Mouse (Mus musculus): Measurements from ENCODE around the gene Ddc. TPM values are rescaled to one million over a fixed set of nuclear protein-coding genes. Genes with fewer than 3 reads are reported as not detected.

The Ddc gene
- total RNA-seq, 1 experiment from 2014 or later: not detected

GRCm38 (mm10) chr11:11884533-11885245 lies 13.3 kb downstream of the Ddc start:
- ATAC-seq (replicated peaks in 1 of 2; ENCODE audit: insufficient read depth in 1 of 2, low FRiP score in 2 of 2, low TSS enrichment in 1 of 2, low read depth in 1 of 2, poor library complexity in 2 of 2, severe bottlenecking in 2 of 2): no peak

GRCm38 (mm10) chr11:11881783-11882155 lies 16.2 kb downstream of the Ddc start:
- ATAC-seq (replicated peaks in 1 of 2; ENCODE audit: insufficient read depth in 1 of 2, low FRiP score in 2 of 2, low TSS enrichment in 1 of 2, low read depth in 1 of 2, poor library complexity in 2 of 2, severe bottlenecking in 2 of 2): no peak

GRCm38 (mm10) chr11:11881026-11881782 lies 16.7 kb downstream of the Ddc start:
- no peak for ATAC-seq (replicated peaks in 1 of 2; ENCODE audit: insufficient read depth in 1 of 2, low FRiP score in 2 of 2, low TSS enrichment in 1 of 2, low read depth in 1 of 2, poor library complexity in 2 of 2, severe bottlenecking in 2 of 2)

GRCm38 (mm10) chr11:11880351-11880750 lies 17.6 kb downstream of the Ddc start:
- no peak for ATAC-seq (replicated peaks in 1 of 2; ENCODE audit: insufficient read depth in 1 of 2, low FRiP score in 2 of 2, low TSS enrichment in 1 of 2, low read depth in 1 of 2, poor library complexity in 2 of 2, severe bottlenecking in 2 of 2)

GRCm38 (mm10) chr11:11879699-11880002 lies 18.3 kb downstream of the Ddc start:
- ATAC-seq (replicated peaks in 1 of 2; ENCODE audit: insufficient read depth in 1 of 2, low FRiP score in 2 of 2, low TSS enrichment in 1 of 2, low read depth in 1 of 2, poor library complexity in 2 of 2, severe bottlenecking in 2 of 2): no peak

- peak; percentile 30 to 33; a peak in 1 of 4 replicates for ATAC-seq (replicated peaks in 1 of 2; ENCODE audit: insufficient read depth in 1 of 2, low FRiP score in 2 of 2, low TSS enrichment in 1 of 2, low read depth in 1 of 2, poor library complexity in 2 of 2, severe bottlenecking in 2 of 2)
Measured at GRCm38 (mm10) chr11:11878981-11879698, 18.8 kb downstream of the Ddc start.

- peak; percentile 19 to 44; a peak in 2 of 4 replicates for ATAC-seq (replicated peaks in 1 of 2; ENCODE audit: insufficient read depth in 1 of 2, low FRiP score in 2 of 2, low TSS enrichment in 1 of 2, low read depth in 1 of 2, poor library complexity in 2 of 2, severe bottlenecking in 2 of 2)
Measured at GRCm38 (mm10) chr11:11878278-11878980, 19.5 kb downstream of the Ddc start.

GRCm38 (mm10) chr11:11877891-11878277 lies 20.1 kb downstream of the Ddc start:
- no peak for ATAC-seq (replicated peaks in 1 of 2; ENCODE audit: insufficient read depth in 1 of 2, low FRiP score in 2 of 2, low TSS enrichment in 1 of 2, low read depth in 1 of 2, poor library complexity in 2 of 2, severe bottlenecking in 2 of 2)

- no peak for ATAC-seq (replicated peaks in 1 of 2; ENCODE audit: insufficient read depth in 1 of 2, low FRiP score in 2 of 2, low TSS enrichment in 1 of 2, low read depth in 1 of 2, poor library complexity in 2 of 2, severe bottlenecking in 2 of 2)
Measured at GRCm38 (mm10) chr11:11876366-11876765, 21.6 kb downstream of the Ddc start.

- no peak for ATAC-seq (replicated peaks in 1 of 2; ENCODE audit: insufficient read depth in 1 of 2, low FRiP score in 2 of 2, low TSS enrichment in 1 of 2, low read depth in 1 of 2, poor library complexity in 2 of 2, severe bottlenecking in 2 of 2)
Measured at GRCm38 (mm10) chr11:11875230-11875629, 22.7 kb downstream of the Ddc start.

GRCm38 (mm10) chr11:11873023-11873908 lies 24.7 kb downstream of the Ddc start:
- peak in 1 of 2 experiments; percentile 54; a peak in 1 of 4 replicates for ATAC-seq (replicated peaks in 1 of 2; ENCODE audit: insufficient read depth in 1 of 2, low FRiP score in 2 of 2, low TSS enrichment in 1 of 2, low read depth in 1 of 2, poor library complexity in 2 of 2, severe bottlenecking in 2 of 2)

- ATAC-seq (replicated peaks in 1 of 2; ENCODE audit: insufficient read depth in 1 of 2, low FRiP score in 2 of 2, low TSS enrichment in 1 of 2, low read depth in 1 of 2, poor library complexity in 2 of 2, severe bottlenecking in 2 of 2): peak; percentile 27 to 48; a peak in 2 of 4 replicates
Measured at GRCm38 (mm10) chr11:11872140-11872795, 25.7 kb downstream of the Ddc start.

- no peak for ATAC-seq (replicated peaks in 1 of 2; ENCODE audit: insufficient read depth in 1 of 2, low FRiP score in 2 of 2, low TSS enrichment in 1 of 2, low read depth in 1 of 2, poor library complexity in 2 of 2, severe bottlenecking in 2 of 2)
Measured at GRCm38 (mm10) chr11:11871197-11871813, 26.6 kb downstream of the Ddc start.

- no peak for ATAC-seq (replicated peaks in 1 of 2; ENCODE audit: insufficient read depth in 1 of 2, low FRiP score in 2 of 2, low TSS enrichment in 1 of 2, low read depth in 1 of 2, poor library complexity in 2 of 2, severe bottlenecking in 2 of 2)
Measured at GRCm38 (mm10) chr11:11867971-11868481, 29.9 kb downstream of the Ddc start.

GRCm38 (mm10) chr11:11866696-11867095 lies 31.2 kb downstream of the Ddc start:
- no peak for ATAC-seq (replicated peaks in 1 of 2; ENCODE audit: insufficient read depth in 1 of 2, low FRiP score in 2 of 2, low TSS enrichment in 1 of 2, low read depth in 1 of 2, poor library complexity in 2 of 2, severe bottlenecking in 2 of 2)

- ATAC-seq (replicated peaks in 1 of 2; ENCODE audit: insufficient read depth in 1 of 2, low FRiP score in 2 of 2, low TSS enrichment in 1 of 2, low read depth in 1 of 2, poor library complexity in 2 of 2, severe bottlenecking in 2 of 2): no peak
Measured at GRCm38 (mm10) chr11:11865128-11865527, 32.8 kb downstream of the Ddc start.
